Mouse (Mus musculus) heart, postnatal 14 days (tissue): ENCODE data around the gene Smo. TPM values are rescaled to one million over a fixed set of nuclear protein-coding genes. Genes with fewer than 3 reads are reported as not detected.

Source experiments
- DNase-seq, 2 experiments: peaks; one replicate each; pipeline ENCODE4 v3.0.0; 2021 to 2022
- intact Hi-C: fragments of 180-260 bp; cut with DNase I; formaldehyde crosslinking; loops from one replicate; pipeline ENCODE4 v1.15.1; 2025
- total RNA-seq, 2 experiments: library from RNA; stranded (reverse); gene quantifications; 2 replicates each; pipeline ENCODE4 v1.2.3; 2021

Gene Smo
- total RNA-seq, 2 experiments from 2014 or later, result 16.8 to 17.6 TPM

DNA sequence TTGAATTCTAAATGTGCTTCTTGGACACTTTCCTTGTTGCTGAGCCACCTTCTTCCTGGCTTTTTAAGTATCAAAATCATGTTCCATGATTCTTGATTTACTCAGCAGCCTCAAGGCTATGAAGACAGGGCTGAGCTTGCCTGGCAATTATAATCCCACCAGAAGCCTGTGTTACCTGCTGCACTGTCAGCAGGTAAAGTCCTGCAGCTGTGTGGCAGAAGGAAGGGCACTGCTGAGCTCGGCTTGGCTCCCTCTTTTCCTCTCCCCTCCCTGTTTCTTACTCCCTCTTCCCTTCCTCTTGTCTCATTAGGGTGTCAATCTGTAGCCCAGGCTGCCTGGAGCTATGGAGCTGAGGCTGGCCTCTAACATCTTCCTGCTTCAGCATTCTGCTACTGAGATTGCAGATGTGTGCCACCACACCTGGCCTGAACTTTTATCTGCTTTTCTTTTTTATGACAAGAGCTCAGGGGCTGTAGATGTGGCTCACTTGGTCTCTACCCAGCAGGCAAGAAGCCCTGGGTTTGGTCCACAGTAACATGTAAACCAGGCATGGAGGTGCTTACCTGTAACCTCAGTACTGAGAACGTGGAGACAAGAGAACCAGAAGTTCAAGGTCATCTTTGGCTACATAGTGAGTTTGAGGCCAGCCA is 35.5 kb downstream of the Smo start:
- no peak for DNase-seq
- intact Hi-C loops, result no loop called here

DNA sequence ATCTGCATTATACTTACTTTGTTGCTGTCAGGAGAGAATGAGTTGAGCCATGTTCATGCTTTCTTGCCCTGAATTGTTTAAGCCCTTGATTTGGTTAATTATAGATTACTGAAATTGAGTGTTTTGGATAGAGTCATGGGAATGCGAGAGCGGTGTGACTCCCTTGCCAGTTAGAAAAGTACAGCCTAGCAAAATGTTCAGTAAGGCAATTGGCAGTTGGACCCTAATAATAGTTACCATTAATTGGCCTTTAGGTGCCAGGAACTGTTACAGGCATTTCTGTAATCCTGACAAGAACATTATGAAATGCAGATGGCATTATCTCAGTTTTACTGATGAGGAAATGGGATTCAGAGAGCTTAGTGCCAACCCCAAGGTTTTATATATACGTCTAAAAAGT is 36.9 kb downstream of the Smo start:
- intact Hi-C loops, result no loop called here
- no peak for DNase-seq

DNA sequence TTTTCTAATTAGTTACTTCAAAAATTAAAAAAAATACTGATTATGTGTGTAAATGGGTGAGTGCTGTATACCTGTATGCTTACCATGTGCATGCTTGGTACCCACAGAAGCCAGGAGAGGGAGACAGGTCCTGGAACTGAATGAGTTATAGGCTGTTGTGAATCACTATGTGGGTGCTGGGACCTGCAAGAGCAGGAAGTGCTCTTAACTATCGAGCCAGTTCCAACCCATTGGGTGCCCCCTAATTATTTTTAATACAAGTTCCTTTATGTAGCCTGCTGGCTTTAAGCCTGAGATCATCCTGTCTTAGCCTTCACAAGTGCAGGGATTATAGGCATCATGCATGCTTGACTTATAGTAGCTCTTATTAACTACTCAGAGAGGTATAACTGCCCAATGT is 38.9 kb downstream of the Smo start:
- intact Hi-C loops, result no loop called here
- no peak for DNase-seq

DNA sequence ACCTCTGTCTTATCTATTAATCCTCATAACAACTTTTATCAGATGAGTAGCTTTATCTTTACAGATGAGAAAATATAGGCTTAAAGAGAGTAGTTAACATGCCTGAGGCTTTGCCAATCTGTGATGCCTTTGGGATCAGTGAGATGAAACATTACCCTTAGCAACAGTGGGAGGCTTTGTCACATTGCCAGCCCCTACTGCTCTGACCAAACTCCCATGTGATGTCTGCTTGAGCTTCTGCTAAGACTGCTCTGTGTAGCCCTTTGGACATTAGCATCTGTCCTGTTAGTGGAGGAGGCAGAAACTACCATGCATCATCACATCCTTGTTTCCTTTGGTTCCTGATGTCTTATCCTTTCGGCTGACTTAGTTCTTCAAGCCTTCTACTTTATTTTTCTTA is 40.3 kb downstream of the Smo start:
- intact Hi-C loops, result no loop called here
- DNase-seq, result peak in 1 of 2 experiments; percentile 21

DNA sequence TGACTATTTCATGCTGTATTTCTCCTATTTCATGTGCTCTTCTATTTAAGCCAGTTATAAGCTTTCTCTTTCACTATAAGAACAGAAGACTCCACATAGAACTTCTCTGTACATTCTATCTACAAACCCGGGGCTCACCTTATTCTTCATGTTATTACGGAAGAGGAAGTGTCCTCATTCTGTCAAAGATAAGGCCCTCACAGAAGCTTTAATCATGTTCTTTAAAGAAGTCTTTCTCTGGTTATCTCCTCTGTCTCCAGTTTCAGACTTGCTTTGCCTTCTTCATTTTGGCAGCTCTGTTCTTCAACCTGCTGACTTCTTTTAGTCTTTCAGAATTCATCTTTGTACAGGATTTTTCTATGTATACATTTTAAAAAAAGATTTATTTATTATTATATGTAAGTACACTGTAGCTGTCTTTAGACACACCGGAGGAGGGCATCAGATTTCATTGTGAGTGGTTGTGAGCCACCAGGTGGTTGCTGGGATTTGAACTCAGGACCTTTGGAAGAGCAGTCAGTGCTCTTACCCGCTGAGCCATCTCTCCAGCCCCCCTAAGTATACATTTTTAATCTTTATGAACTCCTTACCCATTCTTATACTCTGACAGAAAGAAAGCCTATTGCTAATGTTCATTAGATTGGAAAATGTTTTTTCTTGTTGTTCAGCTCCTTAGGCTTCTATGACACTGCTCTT is 41.4 kb downstream of the Smo start:
- intact Hi-C loops, result no loop called here
- DNase-seq, result no peak

DNA sequence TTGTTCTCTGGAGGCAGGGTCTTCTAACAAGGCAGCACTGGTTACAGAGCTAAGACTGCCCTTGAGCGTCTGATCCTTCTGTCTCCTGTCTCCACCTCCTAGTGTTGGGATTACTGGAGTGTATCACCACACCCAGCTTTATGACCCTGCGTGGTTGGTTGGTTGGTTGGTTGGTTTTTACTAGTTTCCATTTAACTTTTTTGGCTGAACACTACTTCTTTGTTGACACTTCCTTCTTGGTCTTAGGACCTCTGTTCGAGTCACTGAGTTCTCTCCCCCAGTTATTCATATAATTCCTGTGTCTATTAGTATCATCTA is 41.9 kb downstream of the Smo start:
- DNase-seq, result no peak
- intact Hi-C loops, result no loop called here

DNA sequence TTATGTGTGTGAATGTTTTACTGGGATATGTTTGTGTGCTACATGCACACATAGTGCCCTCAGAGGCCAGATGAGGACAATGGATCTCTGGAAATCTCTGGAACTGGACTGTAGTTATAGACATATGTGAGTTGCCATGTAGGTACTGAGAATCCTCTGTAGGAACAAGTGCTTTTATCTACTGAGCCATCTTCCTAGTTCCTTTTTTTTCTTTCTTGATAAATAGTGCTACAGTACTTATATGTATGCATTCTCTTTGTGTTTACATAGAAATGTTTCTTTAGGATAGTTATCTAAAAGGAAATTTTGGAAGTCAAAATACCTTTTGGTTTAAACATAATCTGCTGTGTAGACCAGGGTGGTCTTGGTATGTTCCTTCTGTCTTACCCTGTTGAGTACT is 44.8 kb downstream of the Smo start:
- intact Hi-C loops, result no loop called here
- no peak for DNase-seq

DNA sequence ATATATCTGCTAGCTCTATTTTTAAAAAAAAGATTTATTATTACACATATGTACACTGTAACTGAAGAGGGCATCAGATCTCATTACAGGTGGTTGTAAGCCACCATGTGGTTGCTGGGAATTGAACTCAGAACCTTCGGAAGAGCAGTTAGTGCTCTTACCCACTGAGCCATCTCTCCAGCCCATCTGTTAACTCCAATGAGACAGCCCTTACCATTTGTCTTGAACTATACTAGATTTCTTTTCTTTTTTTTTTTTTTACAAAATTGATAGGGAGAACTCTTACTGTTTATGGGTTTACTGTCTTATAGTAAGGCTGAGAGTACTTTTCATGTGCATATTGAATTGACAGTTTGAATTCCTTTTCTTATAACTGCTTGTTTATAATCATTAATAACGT is 45.3 kb downstream of the Smo start:
- intact Hi-C loops, result no loop called here
- DNase-seq, result no peak

DNA sequence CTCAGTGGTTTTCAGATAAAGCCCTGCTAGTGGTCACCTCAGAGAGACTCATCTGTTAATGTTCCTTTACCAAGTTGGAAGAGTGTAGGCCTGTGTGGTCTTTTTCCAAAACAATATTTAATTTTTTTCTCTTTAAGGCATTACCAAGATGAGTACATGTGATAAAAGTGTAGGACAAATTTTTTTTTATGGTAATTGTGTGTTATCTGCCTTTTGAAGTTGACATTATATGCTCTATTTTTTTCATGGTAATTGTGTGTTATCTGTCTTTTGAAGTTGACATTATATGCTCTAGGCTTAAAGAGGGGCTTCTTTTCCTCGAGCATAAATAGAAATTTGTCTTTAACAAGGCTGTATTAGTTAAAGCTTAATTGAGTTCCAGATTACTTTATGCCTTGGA is 46.9 kb downstream of the Smo start:
- intact Hi-C loops, result no loop called here
- no peak for DNase-seq

DNA sequence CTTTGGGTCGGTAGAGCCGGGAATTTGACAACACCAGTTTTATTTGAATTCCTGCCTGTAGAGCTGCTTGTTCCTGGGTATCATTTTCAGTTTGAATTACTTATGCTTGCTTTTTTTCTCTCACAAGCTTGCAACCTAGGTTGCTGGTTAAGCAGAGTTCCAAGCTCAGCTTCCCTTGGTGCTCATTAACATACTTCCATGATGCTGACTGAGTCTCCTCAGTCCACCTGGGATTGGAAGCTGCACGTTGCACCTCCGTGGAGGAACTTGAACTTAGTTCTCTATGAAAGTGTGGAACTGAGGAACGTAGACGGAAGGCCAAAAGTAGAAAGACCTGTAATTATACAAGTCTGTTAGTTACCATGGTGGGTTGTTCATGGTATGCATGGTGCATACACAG is 48.7 kb downstream of the Smo start:
- intact Hi-C loops, result no loop called here

DNA sequence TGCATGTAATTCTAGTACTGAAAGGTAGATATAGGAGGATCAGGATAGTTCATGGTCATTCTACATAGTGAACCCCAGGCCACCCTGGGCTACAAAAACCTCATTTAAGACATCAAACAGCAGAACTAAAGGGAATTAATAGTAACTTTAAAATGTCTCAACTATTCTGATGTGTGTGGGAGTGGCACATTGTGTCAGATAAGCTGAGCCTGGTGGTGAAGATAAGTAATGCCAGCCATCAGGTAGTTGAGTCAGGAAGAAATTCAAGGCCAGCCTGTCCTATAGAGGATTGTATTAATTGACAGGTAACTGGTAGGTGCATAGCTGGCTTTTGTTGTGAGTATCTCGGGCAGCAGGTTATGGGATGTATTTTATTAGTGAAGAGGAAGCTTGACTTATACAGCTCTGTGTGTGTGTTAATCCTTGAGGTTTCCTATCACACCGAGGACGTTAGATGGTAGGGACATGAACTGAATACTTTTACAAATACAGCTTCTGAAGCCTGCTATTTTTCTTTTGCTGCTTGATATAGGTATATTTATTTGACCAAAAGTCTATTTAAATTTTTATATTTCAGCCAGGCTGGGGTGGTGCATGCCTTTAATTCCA is 49.2 kb downstream of the Smo start:
- intact Hi-C loops, result no loop called here
- DNase-seq, result no peak

More for the DNA sequence above, 48.7 kb downstream of the Smo start:
- DNase-seq, result no peak

DNA sequence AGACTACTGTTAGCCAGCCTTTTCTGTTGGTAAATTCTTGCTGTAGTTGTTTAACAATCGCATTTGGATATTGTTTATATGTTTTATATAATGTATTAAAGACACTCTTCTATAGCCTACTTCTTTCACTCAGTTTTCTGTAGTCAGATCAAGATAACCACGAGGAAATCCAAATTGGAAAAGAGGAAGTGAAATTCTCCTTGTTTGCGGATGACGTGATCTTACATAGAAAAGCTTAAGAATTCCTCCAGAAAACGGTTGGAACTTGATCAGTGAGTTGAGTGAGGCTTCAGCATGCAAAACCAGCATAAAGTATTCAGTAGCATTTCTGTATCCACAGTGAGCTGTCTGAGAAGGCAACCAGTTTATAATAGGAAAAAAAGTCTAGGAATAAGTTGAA is 50.5 kb downstream of the Smo start:
- intact Hi-C loops, result no loop called here
- no peak for DNase-seq

DNA sequence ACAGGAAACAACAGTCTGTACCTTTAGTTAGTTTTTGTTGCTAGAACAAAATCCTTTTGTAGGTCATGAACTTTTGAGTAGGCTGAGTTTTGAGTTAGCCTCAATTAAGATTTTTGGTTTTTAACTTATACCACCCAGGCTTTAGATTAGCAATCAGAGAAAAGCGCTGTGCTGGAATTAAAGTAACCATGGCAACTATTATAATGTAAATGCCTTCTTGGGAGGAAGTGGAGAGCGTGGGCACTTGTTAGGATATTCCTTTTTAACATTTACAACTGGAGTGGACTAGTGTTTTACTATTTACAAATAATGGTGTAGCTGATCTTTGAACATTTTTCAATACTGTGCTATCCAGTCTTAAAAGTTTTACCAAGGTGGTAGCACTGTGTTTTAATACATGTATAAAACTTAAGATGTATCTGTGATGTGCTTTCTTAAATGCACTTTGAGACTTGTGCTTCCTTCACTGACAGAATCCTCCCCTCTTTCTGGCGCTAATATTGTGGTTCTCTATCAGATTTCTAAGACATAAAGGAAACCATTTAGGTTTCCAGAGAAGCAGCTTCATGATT is 53.6 kb downstream of the Smo start:
- intact Hi-C loops, result no loop called here

DNA sequence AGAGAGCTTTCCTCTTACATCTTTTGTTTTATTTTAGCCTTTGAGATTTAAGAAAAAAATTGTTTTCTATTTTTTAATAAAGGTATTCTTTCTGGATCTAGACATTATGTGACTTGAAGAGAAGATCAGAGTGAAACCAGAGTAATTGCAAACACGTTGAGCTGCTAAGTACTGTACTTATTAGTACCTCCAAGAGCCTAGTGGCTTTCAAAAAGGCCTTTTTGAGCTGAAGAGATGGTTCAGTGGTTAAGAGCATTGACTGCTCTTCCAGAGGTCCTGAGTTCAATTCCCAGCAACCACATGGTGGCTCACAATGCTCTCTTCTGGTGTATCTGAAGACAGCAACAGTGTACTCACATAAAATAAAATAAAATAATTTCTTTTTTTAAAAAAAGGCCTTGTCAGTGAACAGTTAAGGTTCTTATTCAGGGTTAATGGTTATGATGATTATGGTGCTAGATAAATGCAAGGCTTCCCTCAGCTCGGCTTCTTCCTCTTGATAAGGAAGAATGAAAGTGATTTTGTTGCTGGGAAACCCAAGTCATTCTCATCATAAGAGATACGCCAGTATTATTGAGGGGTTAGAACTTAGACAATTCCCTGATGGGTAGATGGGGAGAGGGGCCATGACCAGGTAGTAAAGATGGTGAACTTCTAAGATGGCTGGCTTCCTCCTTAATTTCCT is 54.9 kb downstream of the Smo start:
- intact Hi-C loops, result no loop called here
- no peak for DNase-seq

More for the DNA sequence above, 53.6 kb downstream of the Smo start:
- no peak for DNase-seq

DNA sequence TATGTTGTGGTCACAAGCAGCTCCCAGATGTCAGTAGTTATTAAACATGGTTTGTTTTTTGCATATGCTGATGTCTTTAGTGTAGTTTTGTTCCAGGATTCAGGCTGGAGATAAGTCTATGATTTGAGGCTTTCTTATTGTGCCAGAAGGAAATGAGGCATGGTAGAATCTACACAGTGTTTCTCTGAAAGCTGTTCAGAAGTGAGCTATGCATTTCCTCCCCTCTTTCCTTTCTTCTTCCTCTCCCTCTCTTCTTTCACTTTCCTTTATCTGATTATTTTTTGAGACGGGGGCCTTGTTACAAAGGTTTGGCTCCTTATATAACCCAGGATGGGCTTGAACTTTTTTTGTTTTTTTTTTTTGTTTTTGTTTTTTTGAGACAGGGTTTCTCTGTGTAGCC is 58.2 kb downstream of the Smo start:
- intact Hi-C loops, result no loop called here
- DNase-seq, result no peak

DNA sequence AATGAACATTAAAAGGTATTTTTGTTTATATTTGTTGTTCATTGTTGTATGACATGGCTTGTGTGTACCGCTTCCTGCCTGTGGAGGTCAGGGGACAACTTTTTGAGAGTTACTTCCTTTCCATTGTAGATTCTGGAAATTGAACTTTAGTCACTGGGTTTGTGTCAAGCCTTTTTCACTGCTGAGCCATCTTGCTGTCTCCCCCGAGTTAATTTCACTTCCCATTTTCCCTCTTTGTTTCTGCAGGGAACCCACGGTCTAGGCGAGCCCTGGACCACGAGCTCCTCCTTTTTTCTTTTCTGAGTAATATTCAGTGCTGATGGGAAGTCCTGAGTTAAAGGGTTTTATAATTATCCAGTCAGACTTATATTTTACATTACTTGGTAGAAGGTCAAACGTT is 59.3 kb downstream of the Smo start:
- DNase-seq, result no peak
- intact Hi-C loops, result no loop called here

DNA sequence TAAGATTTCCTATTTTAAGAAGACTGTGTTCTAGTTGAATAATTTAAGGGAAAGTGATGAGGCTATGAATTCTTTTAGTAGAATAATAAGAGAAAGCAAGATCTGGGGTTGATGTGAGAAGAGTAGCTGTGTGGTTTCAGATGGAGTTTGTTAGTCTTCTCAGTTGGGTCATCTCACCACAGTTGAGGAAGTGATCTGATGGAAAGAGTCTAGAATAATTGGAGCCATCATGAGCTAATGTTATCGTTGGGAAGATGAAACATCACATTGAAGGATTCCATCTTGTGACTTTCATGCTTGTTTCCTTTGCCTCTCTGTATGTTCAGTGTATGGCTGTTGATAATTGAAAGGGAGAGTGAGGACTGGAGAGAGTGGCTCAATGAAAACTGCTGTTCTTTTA is 67.7 kb downstream of the Smo start:
- DNase-seq, result no peak
- intact Hi-C loops, result no loop called here

DNA sequence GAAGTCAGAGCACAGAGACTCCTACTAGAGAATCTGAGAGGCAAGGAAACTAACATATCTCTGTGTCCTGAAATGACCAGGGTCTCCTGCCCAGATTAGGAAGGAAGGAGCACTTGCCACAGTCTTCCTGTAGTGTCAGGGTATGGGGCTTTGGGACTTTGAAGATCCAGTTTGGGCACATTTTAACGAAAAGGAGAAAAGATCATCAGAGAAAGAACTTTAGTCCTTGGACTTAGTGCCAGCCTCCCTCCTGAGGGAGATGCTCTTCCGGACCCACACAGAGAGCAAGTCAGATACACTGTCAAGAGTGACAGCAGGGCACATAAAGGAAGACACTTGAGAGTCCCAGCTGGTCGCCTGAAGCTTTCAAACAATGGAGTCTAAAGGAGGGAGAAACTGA is 68.7 kb downstream of the Smo start:
- intact Hi-C loops, result no loop called here
- no peak for DNase-seq

DNA sequence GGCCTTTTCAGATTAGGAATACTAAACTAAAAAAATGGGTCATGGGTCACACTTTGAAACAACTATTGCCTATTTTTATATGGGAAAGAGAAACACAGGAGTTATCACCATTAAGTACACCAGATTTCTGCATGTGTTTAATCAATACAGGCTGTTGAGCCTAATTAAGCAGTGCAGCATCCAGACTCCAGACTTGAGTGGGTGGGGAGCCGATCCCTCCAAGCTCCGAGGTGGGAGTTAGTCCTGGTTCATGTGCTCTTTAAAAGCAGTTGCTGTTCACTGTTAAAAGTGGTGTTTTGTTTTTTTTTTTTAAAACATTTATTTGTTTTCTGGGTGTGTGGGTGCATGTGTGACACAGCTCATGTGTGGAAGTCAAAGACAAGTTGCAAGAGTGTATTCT is 70.1 kb downstream of the Smo start:
- intact Hi-C loops, result no loop called here
- DNase-seq, result no peak
